ENCODE assay signal across 16 mouse cellular contexts in the genomic region with DNA sequence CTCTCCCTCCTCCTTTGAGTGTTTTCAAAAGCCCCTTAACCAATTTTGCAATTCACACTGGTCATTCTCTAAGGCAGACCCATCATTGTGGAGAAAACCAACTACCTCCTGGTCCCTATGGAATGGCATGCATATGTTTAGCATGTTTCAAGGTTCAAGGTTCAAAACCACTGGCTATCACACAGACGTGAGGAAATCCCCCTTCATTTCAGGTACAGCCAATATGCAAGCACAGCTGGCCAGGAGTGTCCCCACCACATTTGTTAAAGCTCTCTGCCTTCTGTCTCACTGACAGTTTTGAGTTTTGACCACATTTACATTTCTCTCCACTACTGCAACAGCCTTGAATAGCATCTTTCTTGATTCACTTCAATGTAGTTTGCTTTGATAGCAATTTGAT.
DNase-seq lines count a peak whose midpoint lies in the region; TF ChIP-seq lines count a peak whose summit lies in the region.
"Had no signal": no experiment of that assay in that cellular context is flagged by ENCODE, and none has a peak within 500 bp of the region (broad histone marks: within the 10 kb centered on the region; RNA-seq: fewer than 3 reads in every experiment).

No protein-coding gene starts in this region.

- in situ Hi-C loops in CH12.LX (cut with MboI; ENCODE audit: low pct_ligation_motif_present, low pct_unique_long_range_greater_than_20kb, low sequenced_read_pairs), result no loop called here

- H3K79me2 ChIP-seq in CH12.LX (replicated peaks; ENCODE audit: control insufficient read depth, extremely low read depth, insufficient read depth, poor library complexity, severe bottlenecking), result no peaks in the 10 kb centered on the region

- H3K36me3 ChIP-seq in CH12.LX (replicated peaks in 1 of 2; ENCODE audit: control insufficient read depth in 1 of 2, insufficient read depth in 1 of 2, low read length in 1 of 2), result no peaks in the 10 kb centered on the region
- H3K36me3 ChIP-seq: G1E had no signal

- TF ChIP-seq EP300 in CH12.LX (IDR thresholded peaks at IDR 0.05; ENCODE audit: low read length), result peak; percentile 75

- no peak overlapping the region; the same call in 1 of the 2 replicates for H3K9ac ChIP-seq in CH12.LX (ENCODE audit: insufficient read depth, low read depth)

- peak overlapping the region; percentile 37 for H3K4me2 ChIP-seq in CH12.LX (ENCODE audit: insufficient read depth, low read depth, poor library complexity, severe bottlenecking)

- no peaks in the 10 kb centered on the region for H3K27me3 ChIP-seq in CH12.LX (replicated peaks)
- H3K27me3 ChIP-seq: Patski had no signal

- no peak overlapping the region for H3K4me3 ChIP-seq in CH12.LX (replicated peaks in 1 of 3; ENCODE audit: low read depth in 2 of 3, low read length in 2 of 3, poor library complexity in 1 of 3)

- peaks cover 23 to 44% of the 10 kb centered on the region in 2 experiments for H3K4me1 ChIP-seq in CH12.LX (ENCODE audit: control insufficient read depth in 1 of 2, insufficient read depth in 2 of 2)

- peak; percentile 60 for DNase-seq in CH12.LX (ENCODE audit: extremely low read depth)
- no peak for DNase-seq in embryo, embryonic 11 days
- DNase-seq: adrenal gland, adult 2 months; adrenal gland, adult 8-10 months; adrenal gland, postnatal 10 days; adrenal gland, postnatal 14 days; adrenal gland, postnatal 25 days; adrenal gland, postnatal 36 days; B cell, adult 2 months; cerebellum, adult 11 months; cerebellum, adult 11-12 months; cerebellum, adult 18-20 months; cerebellum, adult 2 months; cerebellum, adult 8-10 months had no signal

- no peaks in the 10 kb centered on the region for H3K9me3 ChIP-seq in CH12.LX (replicated peaks; ENCODE audit: low read length)

- no peak for TF ChIP-seq RAD21 in CH12.LX (IDR thresholded peaks at IDR 0.05; ENCODE audit: low read depth, low read length)

- no peak overlapping the region; the same call in 1 of the 2 replicates for H3K27ac ChIP-seq in CH12.LX (ENCODE audit: insufficient read depth, low read depth)

- TF ChIP-seq CTCF in CH12.LX (conservative IDR thresholded peaks at IDR 0.05 in 1 of 2, IDR thresholded peaks at IDR 0.05 in 1 of 2; ENCODE audit: low read depth in 2 of 2, low read length in 2 of 2), result no peak

- dilution Hi-C loops in CH12.LX (cut with MboI; ENCODE audit: extremely low pct_ligation_motif_present, extremely low pct_unique_long_range_greater_than_20kb, low sequenced_read_pairs), result no loop called here

- TF ChIP-seq POLR2A in CH12.LX (IDR thresholded peaks at IDR 0.05; ENCODE audit: low read depth, low read length), result no peak

TF ChIP-seq in CH12.LX, 34 proteins besides CTCF, POLR2A, EP300 and RAD21:
- TF ChIP-seq JUN (IDR thresholded peaks at IDR 0.05; ENCODE audit: insufficient read depth, low read depth, low read length), result no peak
- TF ChIP-seq MAZ (IDR thresholded peaks at IDR 0.05; ENCODE audit: low read depth, low read length), result peak; percentile 46; the same call in 1 of the 2 replicates
- TF ChIP-seq GABPA (IDR thresholded peaks at IDR 0.05; ENCODE audit: insufficient replicate concordance, low read depth, low read length), result no peak
- no peak for TF ChIP-seq RCOR1 (conservative IDR thresholded peaks at IDR 0.05; ENCODE audit: low read depth, low read length)
- no peak for TF ChIP-seq ZNF384 (IDR thresholded peaks at IDR 0.05; ENCODE audit: low read depth, low read length)
- TF ChIP-seq SMC3 (IDR thresholded peaks at IDR 0.05; ENCODE audit: low read depth, low read length), result no peak
- TF ChIP-seq ELF1 (IDR thresholded peaks at IDR 0.05; ENCODE audit: low read depth, low read length), result 0 out of 2 replicates have a peak, but pooled peaks have one; percentile 8
- TF ChIP-seq MEF2A (IDR thresholded peaks at IDR 0.05; ENCODE audit: borderline replicate concordance, low read depth, low read length), result peak; percentile 73
- 0 out of 2 replicates have a peak, but pooled peaks have one; percentile 49 for TF ChIP-seq SIN3A (IDR thresholded peaks at IDR 0.05; ENCODE audit: low read length)
- peak; percentile 40 for TF ChIP-seq BHLHE40 (IDR thresholded peaks at IDR 0.05; ENCODE audit: low read depth, low read length)
- TF ChIP-seq JUND (conservative IDR thresholded peaks at IDR 0.05; ENCODE audit: low read depth, low read length), result no peak; the same call in 1 of the 2 replicates
- no peak for TF ChIP-seq TBP (conservative IDR thresholded peaks at IDR 0.05; ENCODE audit: low read depth, low read length)
- TF ChIP-seq KAT2A (IDR thresholded peaks at IDR 0.05; ENCODE audit: insufficient replicate concordance, low read length), result no peak
- TF ChIP-seq IRF4 (IDR thresholded peaks at IDR 0.05; ENCODE audit: low read depth, low read length), result peak; percentile 64
- peak; percentile 77 for TF ChIP-seq ETS1 (conservative IDR thresholded peaks at IDR 0.05; ENCODE audit: low read depth, low read length)
- TF ChIP-seq MAX (IDR thresholded peaks at IDR 0.05; ENCODE audit: low read length), result peak; percentile 32; the same call in 1 of the 2 replicates
- no peak for TF ChIP-seq ZMIZ1 (IDR thresholded peaks at IDR 0.05; ENCODE audit: low read depth, low read length)
- no peak for TF ChIP-seq MXI1 (IDR thresholded peaks at IDR 0.05; ENCODE audit: low read depth, low read length)
- TF ChIP-seq CHD2 (IDR thresholded peaks at IDR 0.05; ENCODE audit: low read length), result 0 out of 2 replicates have a peak, but pooled peaks have one; percentile 38
- no peak for TF ChIP-seq PAX5 (IDR thresholded peaks at IDR 0.05; ENCODE audit: low read length)
- peak; percentile 79 for TF ChIP-seq TCF12 (IDR thresholded peaks at IDR 0.05; ENCODE audit: low read depth, low read length)
